Mouse (Mus musculus): Measurements from ENCODE around the gene Nudcd3. TPM values are rescaled to one million over a fixed set of nuclear protein-coding genes. Genes with fewer than 3 reads are reported as not detected.

The Nudcd3 gene
- total RNA-seq, 4 experiments from 2014 or later = 64.5 to 75.3 (median 71.5) TPM

GRCm38 (mm10) chr11:6178673-6179166, 21.5 kb downstream of the Nudcd3 start:
- DNase-seq (ENCODE audit: low spot score) = peak; percentile 28

- no peak for DNase-seq (ENCODE audit: low spot score)
Observed at GRCm38 (mm10) chr11:6177781-6178420, 22.3 kb downstream of the Nudcd3 start.

GRCm38 (mm10) chr11:6175506-6175905, 24.7 kb downstream of the Nudcd3 start:
- DNase-seq (ENCODE audit: low spot score) = no peak

GRCm38 (mm10) chr11:6174719-6175118, 25.5 kb downstream of the Nudcd3 start:
- peak; percentile 69 for DNase-seq (ENCODE audit: low spot score)

GRCm38 (mm10) chr11:6169041-6169663, 31.1 kb downstream of the Nudcd3 start:
- no peak for DNase-seq (ENCODE audit: low spot score)

GRCm38 (mm10) chr11:6166351-6166750, 33.9 kb downstream of the Nudcd3 start:
- DNase-seq (ENCODE audit: low spot score) = no peak

GRCm38 (mm10) chr11:6165391-6166081, 34.7 kb downstream of the Nudcd3 start:
- no peak for DNase-seq (ENCODE audit: low spot score)

- no peak for DNase-seq (ENCODE audit: low spot score)
Observed at GRCm38 (mm10) chr11:6164781-6165180, 35.4 kb downstream of the Nudcd3 start.

GRCm38 (mm10) chr11:6163706-6164105, 36.5 kb downstream of the Nudcd3 start:
- DNase-seq (ENCODE audit: low spot score) = no peak

GRCm38 (mm10) chr11:6163062-6163461, 37.2 kb downstream of the Nudcd3 start:
- DNase-seq (ENCODE audit: low spot score) = no peak

- no peak for DNase-seq (ENCODE audit: low spot score)
Observed at GRCm38 (mm10) chr11:6161549-6161948, 38.7 kb downstream of the Nudcd3 start.

GRCm38 (mm10) chr11:6160663-6161271, 39.4 kb downstream of the Nudcd3 start:
- no peak for DNase-seq (ENCODE audit: low spot score)

- no peak for DNase-seq (ENCODE audit: low spot score)
Observed at GRCm38 (mm10) chr11:6159704-6160275, 40.4 kb downstream of the Nudcd3 start.

- no peak for DNase-seq (ENCODE audit: low spot score)
Observed at GRCm38 (mm10) chr11:6158515-6158914, 41.7 kb downstream of the Nudcd3 start.

- DNase-seq (ENCODE audit: low spot score) = no peak
Observed at GRCm38 (mm10) chr11:6157119-6157518, 43.1 kb downstream of the Nudcd3 start.

- peak; percentile 37 for DNase-seq (ENCODE audit: low spot score)
Observed at GRCm38 (mm10) chr11:6156651-6157050, 43.6 kb downstream of the Nudcd3 start.

GRCm38 (mm10) chr11:6154211-6154701, 46.0 kb downstream of the Nudcd3 start:
- no peak for DNase-seq (ENCODE audit: low spot score)

GRCm38 (mm10) chr11:6152864-6153263, 47.4 kb downstream of the Nudcd3 start:
- DNase-seq (ENCODE audit: low spot score) = no peak

- DNase-seq (ENCODE audit: low spot score) = no peak
Observed at GRCm38 (mm10) chr11:6138233-6138950, 61.8 kb downstream of the Nudcd3 start.

GRCm38 (mm10) chr11:6132886-6133285, 67.3 kb downstream of the Nudcd3 start:
- DNase-seq (ENCODE audit: low spot score) = no peak

GRCm38 (mm10) chr11:6130578-6130977, 69.6 kb downstream of the Nudcd3 start:
- DNase-seq (ENCODE audit: low spot score) = no peak
